Mouse (Mus musculus): Measurements from ENCODE around the gene Fkbp10. TPM values are rescaled to one million over a fixed set of nuclear protein-coding genes. Genes with fewer than 3 reads are reported as not detected.

Gene Fkbp10
- polyA plus RNA-seq, 1 experiment, result 10.0 TPM

DNA sequence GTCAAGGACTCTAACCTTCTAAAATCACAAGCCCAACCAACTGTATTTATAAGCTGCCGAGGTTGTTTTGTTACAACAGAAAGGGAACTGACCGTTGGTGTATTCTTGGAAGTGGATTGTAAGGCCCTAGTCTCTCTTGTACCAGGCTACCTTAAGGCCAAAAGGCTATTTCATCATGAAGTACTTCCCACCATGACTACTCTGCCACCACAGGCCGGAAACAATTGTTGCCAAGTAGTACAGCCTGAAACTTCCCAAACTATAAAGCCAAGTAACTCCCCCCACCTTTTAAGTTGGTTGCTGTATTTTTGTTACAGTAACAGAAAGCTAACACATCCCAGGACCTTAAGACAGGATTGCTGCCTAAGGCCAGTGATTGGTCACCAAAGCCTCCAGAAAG, 11.3 kb downstream of the Fkbp10 start:
- H3K27ac ChIP-seq (ENCODE audit: insufficient read depth, low read depth, low read length), result no peak overlapping the region
- H3K4me3 ChIP-seq (ENCODE audit: low read depth, low read length), result no peak overlapping the region
- H3K36me3 ChIP-seq (ENCODE audit: control insufficient read depth, insufficient read depth, low read length), result no peaks in the 10 kb centered on the region
- TF ChIP-seq CTCF (IDR thresholded peaks at IDR 0.05; ENCODE audit: extremely low read depth, insufficient read length, insufficient replicate concordance, low read depth, low read length) (no peak), POLR2A (IDR thresholded peaks at IDR 0.05; ENCODE audit: low read depth, low read length) (no peak)
- 78% methylated on average over 3 of the region's 3 CpGs for WGBS
- no peaks in the 10 kb centered on the region for H3K27me3 ChIP-seq (ENCODE audit: control insufficient read depth, insufficient read depth, low read length)
- no peaks in the 10 kb centered on the region; the same call in 1 of the 2 replicates for H3K4me1 ChIP-seq (ENCODE audit: control insufficient read depth, insufficient read depth, insufficient read length, low read length)

DNA sequence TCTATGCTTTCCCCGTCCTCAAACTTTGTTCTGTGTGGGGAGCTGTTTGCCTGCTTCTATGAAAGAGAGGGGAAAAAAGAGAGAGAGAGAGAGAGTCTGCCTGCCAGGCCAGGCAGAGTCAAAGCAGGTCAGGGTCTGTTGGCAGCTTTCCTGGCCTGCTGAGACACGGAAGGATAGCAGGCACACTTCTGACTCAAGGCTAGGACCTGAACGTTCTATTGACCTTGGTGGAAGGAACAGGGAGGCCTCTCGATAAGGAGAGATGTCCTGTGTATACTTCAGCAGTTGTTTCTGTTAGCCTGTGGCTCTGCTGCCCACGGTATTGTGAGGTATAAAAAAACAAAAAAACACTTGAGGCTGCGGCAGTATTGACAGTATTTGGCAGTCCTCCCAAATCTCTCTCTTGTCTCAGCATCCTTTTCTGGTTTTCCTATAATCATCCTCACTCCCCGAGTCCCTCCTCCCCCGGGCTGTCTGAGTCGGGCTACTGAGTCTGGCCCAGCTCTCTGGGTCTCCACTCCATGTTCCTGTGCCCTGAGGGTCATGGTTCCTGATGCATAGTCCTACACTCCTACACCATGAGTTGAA, 13.2 kb downstream of the Fkbp10 start:
- 56% methylated on average over 9 of the region's 9 CpGs for WGBS
- no peak overlapping the region for H3K27ac ChIP-seq (ENCODE audit: insufficient read depth, low read depth, low read length)
- no peaks in the 10 kb centered on the region for H3K27me3 ChIP-seq (ENCODE audit: control insufficient read depth, insufficient read depth, low read length)

GRCm38 (mm10) chr11:100430052-100430451, 14.6 kb downstream of the Fkbp10 start:
- Histone ChIP-seq H3K27me3 (ENCODE audit: control insufficient read depth, insufficient read depth, low read length) (no peaks in the 10 kb centered on the region), H3K4me3 (ENCODE audit: low read depth, low read length) (no peak overlapping the region), H3K27ac (ENCODE audit: insufficient read depth, low read depth, low read length) (peak overlapping the region; percentile 12), H3K36me3 (ENCODE audit: control insufficient read depth, insufficient read depth, low read length) (no peaks in the 10 kb centered on the region), H3K4me1 (ENCODE audit: control insufficient read depth, insufficient read depth, insufficient read length, low read length) (no peaks in the 10 kb centered on the region; the same call in 1 of the 2 replicates)
- WGBS, result 87% methylated on average over 7 of the region's 7 CpGs
- no peak for TF ChIP-seq CTCF (IDR thresholded peaks at IDR 0.05; ENCODE audit: extremely low read depth, insufficient read length, insufficient replicate concordance, low read depth, low read length)
- no peak for TF ChIP-seq POLR2A (IDR thresholded peaks at IDR 0.05; ENCODE audit: low read depth, low read length)

More for the DNA sequence above, 13.2 kb downstream of the Fkbp10 start:
- H3K4me1 ChIP-seq (ENCODE audit: control insufficient read depth, insufficient read depth, insufficient read length, low read length), result no peaks in the 10 kb centered on the region; the same call in 1 of the 2 replicates
- H3K4me3 ChIP-seq (ENCODE audit: low read depth, low read length), result no peak overlapping the region
- H3K36me3 ChIP-seq (ENCODE audit: control insufficient read depth, insufficient read depth, low read length), result no peaks in the 10 kb centered on the region
- TF ChIP-seq CTCF (IDR thresholded peaks at IDR 0.05; ENCODE audit: extremely low read depth, insufficient read length, insufficient replicate concordance, low read depth, low read length), result no peak

- no peaks in the 10 kb centered on the region for H3K27me3 ChIP-seq (ENCODE audit: control insufficient read depth, insufficient read depth, low read length)
- WGBS, result 87% methylated on average over 5 of the region's 5 CpGs
- no peak for TF ChIP-seq POLR2A (IDR thresholded peaks at IDR 0.05; ENCODE audit: low read depth, low read length)
- TF ChIP-seq CTCF (IDR thresholded peaks at IDR 0.05; ENCODE audit: extremely low read depth, insufficient read length, insufficient replicate concordance, low read depth, low read length), result no peak
- H3K4me3 ChIP-seq (ENCODE audit: low read depth, low read length), result no peak overlapping the region
- no peaks in the 10 kb centered on the region for H3K4me1 ChIP-seq (ENCODE audit: control insufficient read depth, insufficient read depth, insufficient read length, low read length)
- no peak overlapping the region for H3K27ac ChIP-seq (ENCODE audit: insufficient read depth, low read depth, low read length)
- no peaks in the 10 kb centered on the region for H3K36me3 ChIP-seq (ENCODE audit: control insufficient read depth, insufficient read depth, low read length)
Measured at GRCm38 (mm10) chr11:100432002-100432401, 16.5 kb downstream of the Fkbp10 start.

DNA sequence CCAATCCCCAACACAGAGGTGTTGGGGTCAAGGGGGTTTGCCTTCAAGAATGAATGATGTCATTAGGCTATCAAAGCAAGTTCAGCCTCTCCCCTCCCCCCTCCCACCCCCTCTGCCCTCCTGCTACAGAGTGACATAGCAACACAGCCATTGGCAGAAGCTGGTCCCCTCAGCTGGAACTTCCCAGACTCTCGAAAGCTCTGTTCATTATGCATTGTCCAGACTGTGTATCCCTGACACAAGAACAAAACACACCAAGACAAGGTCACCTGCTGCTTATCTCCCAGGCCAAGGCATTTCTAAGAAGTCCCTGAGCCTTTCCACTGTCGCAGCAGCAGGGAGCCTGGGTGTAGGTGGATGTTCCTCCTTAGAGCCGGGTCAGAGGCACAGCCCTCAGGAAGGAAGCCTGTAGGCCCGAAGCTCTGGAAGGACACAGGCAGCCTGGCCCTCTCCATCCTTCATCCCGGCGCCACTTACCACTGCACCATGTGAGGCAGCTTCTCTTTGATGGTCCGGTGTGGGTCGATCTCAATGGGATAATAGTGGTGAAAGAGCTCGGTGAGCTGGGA, 20.3 kb downstream of the Fkbp10 start:
- Histone ChIP-seq H3K36me3 (ENCODE audit: control insufficient read depth, insufficient read depth, low read length) (no peaks in the 10 kb centered on the region), H3K4me3 (ENCODE audit: low read depth, low read length) (no peak overlapping the region), H3K27me3 (ENCODE audit: control insufficient read depth, insufficient read depth, low read length) (no peaks in the 10 kb centered on the region), H3K4me1 (ENCODE audit: control insufficient read depth, insufficient read depth, insufficient read length, low read length) (peaks cover 4% of the 10 kb centered on the region; the same call in 1 of the 2 replicates), H3K27ac (ENCODE audit: insufficient read depth, low read depth, low read length) (no peak overlapping the region)
- TF ChIP-seq CTCF (IDR thresholded peaks at IDR 0.05; ENCODE audit: extremely low read depth, insufficient read length, insufficient replicate concordance, low read depth, low read length) (no peak), POLR2A (IDR thresholded peaks at IDR 0.05; ENCODE audit: low read depth, low read length) (no peak)
- WGBS, result 81% methylated on average over 9 of the region's 9 CpGs

DNA sequence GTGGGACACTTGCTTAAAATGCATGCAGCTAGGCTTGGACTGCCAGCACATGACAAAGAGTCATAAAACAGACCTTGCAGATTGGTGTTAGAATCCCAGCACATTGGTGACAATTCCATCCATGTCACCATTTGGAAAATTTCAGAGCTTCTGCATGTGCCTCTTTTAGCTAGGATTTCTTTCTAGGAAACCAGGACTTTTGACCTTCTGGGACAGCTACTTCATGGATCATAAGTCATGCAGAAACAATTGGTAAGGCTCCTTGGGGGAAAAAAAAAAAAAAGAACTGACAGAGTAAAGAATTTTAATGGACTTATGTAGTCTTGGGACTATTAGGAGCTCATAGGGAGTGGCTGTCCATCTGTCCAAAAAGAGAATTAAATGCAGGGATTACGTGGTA, 22.4 kb downstream of the Fkbp10 start:
- WGBS, result 85% methylated on average over 1 of the region's 1 CpGs
- TF ChIP-seq CTCF (IDR thresholded peaks at IDR 0.05; ENCODE audit: extremely low read depth, insufficient read length, insufficient replicate concordance, low read depth, low read length) (no peak), POLR2A (IDR thresholded peaks at IDR 0.05; ENCODE audit: low read depth, low read length) (no peak)
- peaks cover 4% of the 10 kb centered on the region; the same call in 1 of the 2 replicates for H3K4me1 ChIP-seq (ENCODE audit: control insufficient read depth, insufficient read depth, insufficient read length, low read length)
- no peak overlapping the region for H3K27ac ChIP-seq (ENCODE audit: insufficient read depth, low read depth, low read length)
- no peaks in the 10 kb centered on the region for H3K27me3 ChIP-seq (ENCODE audit: control insufficient read depth, insufficient read depth, low read length)
- no peak overlapping the region for H3K4me3 ChIP-seq (ENCODE audit: low read depth, low read length)
- H3K36me3 ChIP-seq (ENCODE audit: control insufficient read depth, insufficient read depth, low read length), result no peaks in the 10 kb centered on the region

- TF ChIP-seq CTCF (IDR thresholded peaks at IDR 0.05; ENCODE audit: extremely low read depth, insufficient read length, insufficient replicate concordance, low read depth, low read length) (no peak), POLR2A (IDR thresholded peaks at IDR 0.05; ENCODE audit: low read depth, low read length) (peak; percentile 67)
- Histone ChIP-seq H3K36me3 (ENCODE audit: control insufficient read depth, insufficient read depth, low read length) (no peaks in the 10 kb centered on the region), H3K27ac (ENCODE audit: insufficient read depth, low read depth, low read length) (no peak overlapping the region), H3K4me1 (ENCODE audit: control insufficient read depth, insufficient read depth, insufficient read length, low read length) (peaks cover 4% of the 10 kb centered on the region; the same call in 1 of the 2 replicates), H3K4me3 (ENCODE audit: low read depth, low read length) (peak overlapping the region; percentile 74), H3K27me3 (ENCODE audit: control insufficient read depth, insufficient read depth, low read length) (no peaks in the 10 kb centered on the region)
- 2% methylated on average over 51 of the region's 52 CpGs for WGBS
Measured at GRCm38 (mm10) chr11:100440691-100441522, 25.4 kb downstream of the Fkbp10 start.
